Mouse (Mus musculus): ENCODE measurements at regions not wholly inside any gene's neighbourhood (a gene's known extent, or its start where the extent isn't known, plus 50 kb on each side); places are given as distances from the start of the nearest gene placed in this dataset.

GRCm38 (mm10) chr13:80690654-80691386 lies 192.4 kb upstream of the Arrdc3 start:
- no peak for TF ChIP-seq UBTF (IDR thresholded peaks at IDR 0.05; ENCODE audit: borderline replicate concordance, insufficient read depth, low read depth, low read length)
- no peak for TF ChIP-seq CTCF (IDR thresholded peaks at IDR 0.05 in 2 of 3, conservative IDR thresholded peaks at IDR 0.05 in 1 of 3; ENCODE audit: control insufficient read depth in 1 of 3, insufficient read depth in 1 of 3, low read depth in 2 of 3, low read length in 3 of 3, poor library complexity in 1 of 3, severe bottlenecking in 1 of 3)
- TF ChIP-seq ZNF384 (IDR thresholded peaks at IDR 0.05; ENCODE audit: low read depth, low read length): no peak
- no peak for TF ChIP-seq JUND (IDR thresholded peaks at IDR 0.05; ENCODE audit: low read depth, low read length)
